Mouse (Mus musculus) thymus, postnatal 36 days (tissue): Measurements from ENCODE around the gene Gm36864.

Experiments
- DNase-seq, 2 experiments: peaks; one replicate each; pipeline ENCODE4 v3.0.0; 2022; ENCODE audit warnings: mixed read lengths in 2 of 2

Gm36864 gene

GRCm38 (mm10) chr7:44260410-44260809, 24.4 kb downstream of the Gm36864 start:
- DNase-seq = no peak

DNA sequence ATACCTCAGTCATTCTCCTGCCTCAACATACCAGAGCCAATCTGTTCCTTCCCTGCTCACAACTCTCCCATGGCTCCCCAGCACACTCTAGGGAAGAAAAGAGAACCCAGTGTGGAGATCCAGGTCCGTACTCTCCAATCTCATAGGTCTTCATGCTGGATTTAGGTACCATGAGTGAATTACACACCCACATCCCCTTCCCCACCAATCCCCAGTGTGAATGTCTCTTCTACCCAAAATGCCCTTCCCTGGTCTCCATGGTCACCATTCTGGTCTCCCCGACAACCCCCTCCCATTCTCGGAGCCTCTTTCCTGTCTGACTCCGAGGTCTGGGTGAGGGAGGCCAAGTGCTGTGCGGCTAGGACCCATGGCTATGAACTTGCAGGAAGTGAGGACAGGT, 25.2 kb downstream of the Gm36864 start, which contains the start of gene Gm15517:
Gene Gm15517, plus strand, starts transcription at position 301 of the 400 bp plus-strand sequence.
- DNase-seq = no peak

GRCm38 (mm10) chr7:44262791-44263643, 27.0 kb downstream of the Gm36864 start:
- DNase-seq = peak; percentile 89 to 96

- no peak for DNase-seq
Measured at GRCm38 (mm10) chr7:44268117-44268516, 32.1 kb downstream of the Gm36864 start.

GRCm38 (mm10) chr7:44269397-44269796, 33.4 kb downstream of the Gm36864 start:
- DNase-seq = no peak

DNA sequence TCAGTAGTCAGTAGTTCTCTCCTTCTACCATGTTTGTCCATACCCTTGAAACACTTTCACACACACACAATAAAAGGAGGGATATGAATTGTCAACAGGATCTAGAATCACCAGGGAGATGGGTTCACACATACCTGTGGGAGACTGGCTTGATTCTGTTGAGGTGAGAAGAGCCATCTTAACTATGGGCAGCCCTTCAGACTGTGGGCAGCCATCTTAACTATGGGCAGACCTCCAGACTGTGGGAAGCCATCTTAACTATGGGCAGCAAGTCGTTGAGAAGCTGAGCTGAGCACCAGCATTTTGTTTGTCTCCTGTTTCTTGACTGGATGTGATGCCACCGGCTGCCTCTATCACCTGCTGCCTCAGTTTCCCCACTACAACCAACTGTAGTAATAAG, 35.3 kb downstream of the Gm36864 start:
- DNase-seq = no peak

DNA sequence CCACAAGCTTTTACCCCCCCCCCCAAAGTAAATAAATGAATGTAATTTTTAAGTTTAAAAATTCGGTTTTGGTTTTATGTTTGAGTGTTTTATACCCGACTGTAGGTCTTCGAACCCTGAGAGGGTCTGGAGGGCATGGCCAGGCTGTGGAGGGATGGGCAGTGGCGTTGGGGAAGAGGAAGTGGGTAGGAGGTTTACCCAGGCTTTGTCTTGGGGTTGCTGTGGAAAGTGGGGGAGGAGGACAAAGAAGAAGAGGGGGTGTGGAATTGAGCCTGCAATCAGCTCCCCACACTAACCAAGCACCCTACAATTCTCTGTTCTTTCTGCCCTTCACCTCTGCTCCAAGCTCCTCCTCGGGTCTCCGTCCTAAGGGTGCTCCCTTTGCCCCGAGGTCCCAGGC, 36.6 kb downstream of the Gm36864 start:
- no peak for DNase-seq

DNA sequence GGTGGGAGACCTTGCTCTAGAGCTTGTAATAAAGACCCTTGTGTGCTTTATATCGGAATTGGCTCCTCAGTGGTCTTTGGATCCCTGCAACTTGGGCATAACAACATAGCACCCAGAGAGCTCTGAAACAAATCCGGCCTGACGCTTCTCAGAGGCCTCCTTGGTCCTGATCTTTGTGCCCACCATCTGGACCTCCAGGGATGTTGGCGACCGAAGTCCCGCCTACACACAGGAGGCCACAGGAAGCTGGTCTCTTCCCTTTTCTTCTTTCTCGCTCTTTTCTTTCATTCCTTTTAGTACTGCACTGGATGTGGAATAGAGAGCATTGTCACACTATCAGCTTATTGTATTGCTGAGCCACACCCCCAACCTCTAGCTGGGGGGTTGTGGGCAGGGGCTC, 37.5 kb downstream of the Gm36864 start:
- no peak for DNase-seq

GRCm38 (mm10) chr7:44274096-44274495, 38.1 kb downstream of the Gm36864 start:
- DNase-seq = no peak

- DNase-seq = no peak
Measured at GRCm38 (mm10) chr7:44275546-44275945, 39.6 kb downstream of the Gm36864 start.

GRCm38 (mm10) chr7:44276461-44277249, 40.7 kb downstream of the Gm36864 start:
- no peak for DNase-seq

GRCm38 (mm10) chr7:44277250-44277622, 41.3 kb downstream of the Gm36864 start:
- peak in 1 of 2 experiments; percentile 22 for DNase-seq

DNA sequence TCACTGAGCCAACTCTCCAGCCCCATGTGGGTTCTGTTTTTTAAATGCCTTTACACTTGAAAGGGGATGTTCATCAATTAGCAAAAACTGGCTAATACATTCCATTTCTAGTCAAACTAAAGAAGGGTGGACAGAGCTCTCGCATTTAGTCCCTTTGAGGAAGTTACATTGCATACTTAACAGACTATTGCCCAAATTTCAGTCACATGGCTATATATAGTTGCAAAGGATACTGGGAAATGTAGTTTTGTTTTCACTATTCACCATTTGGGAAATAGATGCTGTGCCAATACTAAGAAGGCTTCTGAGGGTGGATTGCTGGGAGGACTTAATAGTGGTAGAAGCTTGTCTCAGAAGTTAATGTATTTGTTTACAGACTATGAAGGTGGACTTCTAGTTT, 45.0 kb downstream of the Gm36864 start:
- no peak for DNase-seq

GRCm38 (mm10) chr7:44281586-44281985, 45.6 kb downstream of the Gm36864 start:
- no peak for DNase-seq

GRCm38 (mm10) chr7:44287760-44288159, 51.8 kb downstream of the Gm36864 start:
- no peak for DNase-seq

DNA sequence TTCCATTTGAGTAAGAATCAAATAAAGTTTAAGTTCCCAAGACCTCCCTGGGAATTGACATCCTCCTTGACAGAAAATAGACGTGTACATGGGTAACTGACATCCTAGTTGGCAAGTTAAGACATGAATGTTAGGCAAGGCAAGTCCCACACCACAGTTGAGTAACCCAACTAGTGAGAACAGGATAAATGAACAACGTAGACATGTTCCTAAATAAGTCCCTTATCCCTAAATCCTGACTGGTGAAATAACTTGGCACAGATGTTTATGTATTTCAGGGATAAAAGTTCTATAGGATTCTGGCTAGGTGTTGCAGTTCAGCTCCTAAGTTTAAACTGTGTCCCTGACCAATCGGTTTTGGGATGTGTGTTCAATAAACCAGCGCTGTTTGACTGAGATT, 55.0 kb downstream of the Gm36864 start:
- no peak for DNase-seq

GRCm38 (mm10) chr7:44291418-44291817, 55.4 kb downstream of the Gm36864 start:
- DNase-seq = no peak
